Mouse (Mus musculus) G1E (cell line): Measurements from ENCODE around the gene Stag2.

Experiments
- CTCF ChIP-seq: IDR thresholded peaks from 2 replicates; pipeline ENCODE4 v1.5.1; 2012; ENCODE audit warnings: low read depth, low read length, inconsistent platforms, mixed read lengths
- GATA1 ChIP-seq: IDR thresholded peaks from 2 replicates; pipeline ENCODE4 v1.6.1; 2012; ENCODE audit warnings: borderline replicate concordance, low read length, inconsistent platforms, mixed read lengths
- GATA2 ChIP-seq: IDR thresholded peaks from 2 replicates; pipeline ENCODE4 v1.6.1; 2012; ENCODE audit warnings: low read depth, low read length, inconsistent platforms, borderline replicate concordance
- POLR2AphosphoS5 ChIP-seq: IDR thresholded peaks from 2 replicates; pipeline ENCODE4 v1.6.1; 2012; ENCODE audit warnings: low read depth, low read length, inconsistent platforms; ENCODE audit not compliant: insufficient replicate concordance
- TAL1 ChIP-seq: conservative IDR thresholded peaks from 2 replicates; pipeline ENCODE4 v1.6.1; 2012; ENCODE audit warnings: low read depth, low read length, inconsistent platforms, mixed read lengths

GRCm38 (mm10) chrX:42148788-42149556, at the start of gene Stag2:
- TF ChIP-seq CTCF = peak; percentile 38; the same call in 1 of the 2 replicates
- no peak for TF ChIP-seq TAL1
- TF ChIP-seq GATA2 = no peak
- no peak for TF ChIP-seq GATA1
- no peak for TF ChIP-seq POLR2AphosphoS5
